In genomic region chr15:101076071-101077000, GRCm38 (mm10) we compare ENCODE assay signal across 8 mouse cellular contexts. TPM values are rescaled to one million over a fixed set of nuclear protein-coding genes. Genes with fewer than 3 reads are reported as not detected.
DNase-seq lines count a peak whose midpoint lies in the region; ATAC-seq lines count a peak whose summit lies in the region.

No protein-coding gene starts in this region.

- no peak for ATAC-seq in heart, embryonic 12.5 days (ENCODE audit: insufficient number of reproducible peaks, low FRiP score)
- no peak for ATAC-seq in embryonic facial prominence, embryonic 15.5 days (ENCODE audit: insufficient number of reproducible peaks, low FRiP score, low TSS enrichment, low read depth)
- ATAC-seq in kidney, embryonic 15.5 days (replicated peaks; ENCODE audit: low FRiP score) = no peak

- H3K4me2 ChIP-seq in heart, embryonic 12.5 days = peak overlapping the region; percentile 95
- H3K4me2 ChIP-seq in embryonic facial prominence, embryonic 15.5 days (replicated peaks) = peak overlapping the region; percentile 88
- peak overlapping the region; percentile 81 for H3K4me2 ChIP-seq in kidney, embryonic 15.5 days

- H3K9ac ChIP-seq in heart, embryonic 12.5 days = peak overlapping the region; percentile 86; the same call in 1 of the 2 replicates
- H3K9ac ChIP-seq in embryonic facial prominence, embryonic 15.5 days = peak overlapping the region; percentile 9; the same call in 1 of the 2 replicates
- H3K9ac ChIP-seq in kidney, embryonic 15.5 days = peak overlapping the region; percentile 92

- H3K9me3 ChIP-seq in heart, embryonic 12.5 days (replicated peaks) = no peaks in the 10 kb centered on the region
- H3K9me3 ChIP-seq in embryonic facial prominence, embryonic 15.5 days (replicated peaks) = no peaks in the 10 kb centered on the region
- no peaks in the 10 kb centered on the region for H3K9me3 ChIP-seq in kidney, embryonic 15.5 days (replicated peaks)

- H3K36me3 ChIP-seq in heart, embryonic 12.5 days = no peaks in the 10 kb centered on the region
- no peaks in the 10 kb centered on the region for H3K36me3 ChIP-seq in embryonic facial prominence, embryonic 15.5 days
- no peaks in the 10 kb centered on the region for H3K36me3 ChIP-seq in kidney, embryonic 15.5 days

- peak overlapping the region; percentile 94 for H3K4me3 ChIP-seq in heart, embryonic 12.5 days
- H3K4me3 ChIP-seq in embryonic facial prominence, embryonic 15.5 days (replicated peaks) = peak overlapping the region; percentile 66
- H3K4me3 ChIP-seq in kidney, embryonic 15.5 days (replicated peaks) = peak overlapping the region; percentile 88

- 14% methylated on average over 26 of the region's 26 CpGs for WGBS in heart, embryonic 12.5 days
- WGBS in embryonic facial prominence, embryonic 15.5 days = 13% methylated on average over 26 of the region's 26 CpGs
- WGBS in kidney, embryonic 15.5 days = 5% methylated on average over 26 of the region's 26 CpGs

- no peak overlapping the region for H3K27ac ChIP-seq in heart, embryonic 12.5 days (ENCODE audit: poor library complexity, severe bottlenecking)
- H3K27ac ChIP-seq in embryonic facial prominence, embryonic 15.5 days (replicated peaks) = no peak overlapping the region
- H3K27ac ChIP-seq in kidney, embryonic 15.5 days = peak overlapping the region; percentile 98

- peaks cover 44% of the 10 kb centered on the region for H3K4me1 ChIP-seq in heart, embryonic 12.5 days (replicated peaks)
- peaks cover 65% of the 10 kb centered on the region for H3K4me1 ChIP-seq in embryonic facial prominence, embryonic 15.5 days
- H3K4me1 ChIP-seq in kidney, embryonic 15.5 days = peaks cover 86% of the 10 kb centered on the region

- H3K27me3 ChIP-seq in heart, embryonic 12.5 days (replicated peaks) = peaks cover 10% of the 10 kb centered on the region; the same call in 1 of the 2 replicates
- peaks cover 9% of the 10 kb centered on the region; the same call in 1 of the 2 replicates for H3K27me3 ChIP-seq in embryonic facial prominence, embryonic 15.5 days
- H3K27me3 ChIP-seq in kidney, embryonic 15.5 days = 0 out of 2 replicates have a peak, but pooled peaks cover 4% of the 10 kb centered on the region

- DNase-seq in heart, adult 9 months (ENCODE audit: low spot score in 2 of 2) = no peak
- peak; percentile 72 for DNase-seq in neural tube, embryonic 10.5 days (ENCODE audit: extremely low spot score, low spot score)
- DNase-seq in B cell, adult 2 months = no peak
- no peak for DNase-seq in urinary bladder, postnatal 10 days (ENCODE audit: low spot score)
- DNase-seq in ovary, postnatal 14 days (ENCODE audit: low spot score) = no peak

RNA-seq across cellular contexts. Expression of gene Fignl2, which starts 2.0 kb away (rescaled TPM):
- 0.10 and 0.15 TPM in 2 replicates for polyA plus RNA-seq in heart, embryonic 12.5 days (2016; fragmentation: Nextera tagmentation; extraction: Ambion mirVana)
- 0.19 and 0.21 TPM in 2 replicates for polyA plus RNA-seq in embryonic facial prominence, embryonic 15.5 days (2015; fragmentation: Nextera tagmentation; extraction: Ambion mirVana)
- polyA plus RNA-seq in kidney, embryonic 15.5 days (2015; fragmentation: Nextera tagmentation; extraction: Ambion mirVana) = 0.22 and 0.44 TPM in 2 replicates

RNA-seq across cellular contexts. Expression of gene Gm47841, which starts 29.1 kb away (rescaled TPM):
- polyA plus RNA-seq in heart, embryonic 12.5 days (2016; fragmentation: Nextera tagmentation; extraction: Ambion mirVana) = not detected in 2 replicates
- not detected in 2 replicates for polyA plus RNA-seq in embryonic facial prominence, embryonic 15.5 days (2015; fragmentation: Nextera tagmentation; extraction: Ambion mirVana)
- not detected in 2 replicates for polyA plus RNA-seq in kidney, embryonic 15.5 days (2015; fragmentation: Nextera tagmentation; extraction: Ambion mirVana)

RNA-seq across cellular contexts. Expression of gene Ankrd33, which starts 39.2 kb away (rescaled TPM):
- not detected in 2 replicates for polyA plus RNA-seq in heart, embryonic 12.5 days (2016; fragmentation: Nextera tagmentation; extraction: Ambion mirVana)
- not detected in 2 replicates for polyA plus RNA-seq in embryonic facial prominence, embryonic 15.5 days (2015; fragmentation: Nextera tagmentation; extraction: Ambion mirVana)
- polyA plus RNA-seq in kidney, embryonic 15.5 days (2015; fragmentation: Nextera tagmentation; extraction: Ambion mirVana) = not detected in 2 replicates

RNA-seq across cellular contexts. Expression of gene Acvrl1, which starts 52.0 kb away (rescaled TPM):
- polyA plus RNA-seq in heart, embryonic 12.5 days (2016; fragmentation: Nextera tagmentation; extraction: Ambion mirVana) = 3.1 and 3.6 TPM in 2 replicates
- polyA plus RNA-seq in embryonic facial prominence, embryonic 15.5 days (2015; fragmentation: Nextera tagmentation; extraction: Ambion mirVana) = 17.5 and 19.6 TPM in 2 replicates
- polyA plus RNA-seq in kidney, embryonic 15.5 days (2015; fragmentation: Nextera tagmentation; extraction: Ambion mirVana) = 17.2 and 18.4 TPM in 2 replicates

Comparison
In these comparisons a context has a peak if more than half of its experiments do, and no peak if none do; other contexts are left out.
1. H3K9ac ChIP-seq: peak in every context shown above with its lines; median percentile 92 in kidney, embryonic 15.5 days; 86 in heart, embryonic 12.5 days; 9 in embryonic facial prominence, embryonic 15.5 days.